Mouse (Mus musculus): ENCODE measurements around the gene Arhgef3. TPM values are rescaled to one million over a fixed set of nuclear protein-coding genes. Genes with fewer than 3 reads are reported as not detected.
A peak's percentile ranks its signal among the peaks of the same experiment; 100 is the strongest.

The Arhgef3 gene
- polyA plus RNA-seq, 1 experiment from 2014 or later: 26.6 TPM

- Histone ChIP-seq H3K27me3 (no peaks in the 10 kb centered on the region; the same call in 1 of the 2 replicates), H3K4me1 (replicated peaks) (peaks cover 56% of the 10 kb centered on the region), H3K9me3 (0 out of 2 replicates have a peak, but pooled peaks cover 3% of the 10 kb centered on the region), H3K4me2 (no peak overlapping the region), H3K9ac (replicated peaks) (no peak overlapping the region), H3K27ac (no peak overlapping the region), H3K4me3 (replicated peaks) (no peak overlapping the region), H3K36me3 (peaks cover 3% of the 10 kb centered on the region; the same call in 1 of the 2 replicates)
- 98% methylated on average over 4 of the region's 4 CpGs for WGBS
- no peak for ATAC-seq (ENCODE audit: insufficient number of reproducible peaks, insufficient read depth, low FRiP score, low TSS enrichment, low read depth)
Measured at GRCm38 (mm10) chr14:27348656-27349055, 234.0 kb downstream of the Arhgef3 start.

GRCm38 (mm10) chr14:27349120-27349519, 234.4 kb downstream of the Arhgef3 start:
- no peak overlapping the region for H3K9ac ChIP-seq (replicated peaks)
- no peak overlapping the region for H3K4me3 ChIP-seq (replicated peaks)
- H3K4me1 ChIP-seq (replicated peaks): peaks cover 60% of the 10 kb centered on the region
- H3K27me3 ChIP-seq: no peaks in the 10 kb centered on the region; the same call in 1 of the 2 replicates
- WGBS: 85% methylated on average over 3 of the region's 3 CpGs
- peaks cover 7% of the 10 kb centered on the region; the same call in 1 of the 2 replicates for H3K36me3 ChIP-seq
- 0 out of 2 replicates have a peak, but pooled peaks cover 1% of the 10 kb centered on the region for H3K9me3 ChIP-seq
- H3K4me2 ChIP-seq: no peak overlapping the region
- no peak overlapping the region for H3K27ac ChIP-seq
- ATAC-seq (ENCODE audit: insufficient number of reproducible peaks, insufficient read depth, low FRiP score, low TSS enrichment, low read depth): no peak

GRCm38 (mm10) chr14:27349828-27350729, 235.4 kb downstream of the Arhgef3 start:
- H3K4me2 ChIP-seq: no peak overlapping the region
- no peaks in the 10 kb centered on the region; the same call in 1 of the 2 replicates for H3K27me3 ChIP-seq
- peaks cover 8% of the 10 kb centered on the region; the same call in 1 of the 2 replicates for H3K36me3 ChIP-seq
- peaks cover 55% of the 10 kb centered on the region for H3K4me1 ChIP-seq (replicated peaks)
- no peaks in the 10 kb centered on the region for H3K9me3 ChIP-seq
- peak overlapping the region; percentile 96 for H3K27ac ChIP-seq
- WGBS: 85% methylated on average over 17 of the region's 17 CpGs
- H3K9ac ChIP-seq (replicated peaks): no peak overlapping the region
- H3K4me3 ChIP-seq (replicated peaks): no peak overlapping the region
- no peak for ATAC-seq (ENCODE audit: insufficient number of reproducible peaks, insufficient read depth, low FRiP score, low TSS enrichment, low read depth)

- no peak overlapping the region for H3K4me3 ChIP-seq (replicated peaks)
- H3K27me3 ChIP-seq: no peaks in the 10 kb centered on the region
- H3K4me2 ChIP-seq: peak overlapping the region; percentile 30
- no peak for ATAC-seq (ENCODE audit: insufficient number of reproducible peaks, insufficient read depth, low FRiP score, low TSS enrichment, low read depth)
- no peaks in the 10 kb centered on the region for H3K9me3 ChIP-seq
- peaks cover 60% of the 10 kb centered on the region for H3K4me1 ChIP-seq (replicated peaks)
- H3K36me3 ChIP-seq: peaks cover 8% of the 10 kb centered on the region; the same call in 1 of the 2 replicates
- peak overlapping the region; percentile 96 for H3K27ac ChIP-seq
- H3K9ac ChIP-seq (replicated peaks): no peak overlapping the region
- WGBS: 35% methylated on average over 5 of the region's 5 CpGs
Measured at GRCm38 (mm10) chr14:27351051-27351475, 236.4 kb downstream of the Arhgef3 start.

GRCm38 (mm10) chr14:27351476-27352079, 236.9 kb downstream of the Arhgef3 start:
- Histone ChIP-seq H3K4me2 (peak overlapping the region; percentile 30), H3K27me3 (no peaks in the 10 kb centered on the region), H3K4me3 (replicated peaks) (no peak overlapping the region), H3K36me3 (peaks cover 8% of the 10 kb centered on the region; the same call in 1 of the 2 replicates), H3K4me1 (replicated peaks) (peaks cover 63% of the 10 kb centered on the region), H3K9ac (replicated peaks) (no peak overlapping the region), H3K27ac (peak overlapping the region; percentile 96), H3K9me3 (no peaks in the 10 kb centered on the region)
- 16% methylated on average over 4 of the region's 4 CpGs for WGBS
- peak; percentile 89 for ATAC-seq (ENCODE audit: insufficient number of reproducible peaks, insufficient read depth, low FRiP score, low TSS enrichment, low read depth)

- peak overlapping the region; percentile 96 for H3K27ac ChIP-seq
- H3K9me3 ChIP-seq: no peaks in the 10 kb centered on the region
- H3K9ac ChIP-seq (replicated peaks): 0 out of 2 replicates have a peak overlapping the region, but pooled peaks have one; percentile 24
- H3K4me1 ChIP-seq (replicated peaks): peaks cover 59% of the 10 kb centered on the region
- no peak overlapping the region for H3K4me3 ChIP-seq (replicated peaks)
- no peaks in the 10 kb centered on the region for H3K27me3 ChIP-seq
- H3K36me3 ChIP-seq: peaks cover 5% of the 10 kb centered on the region; the same call in 1 of the 2 replicates
- no peak for ATAC-seq (ENCODE audit: insufficient number of reproducible peaks, insufficient read depth, low FRiP score, low TSS enrichment, low read depth)
- no peak overlapping the region for H3K4me2 ChIP-seq
- WGBS: 61% methylated on average over 5 of the region's 5 CpGs
Measured at GRCm38 (mm10) chr14:27352470-27352869, 237.8 kb downstream of the Arhgef3 start.

- Histone ChIP-seq H3K4me2 (no peak overlapping the region), H3K4me3 (replicated peaks) (no peak overlapping the region), H3K4me1 (replicated peaks) (peaks cover 63% of the 10 kb centered on the region), H3K36me3 (peaks cover 5% of the 10 kb centered on the region; the same call in 1 of the 2 replicates), H3K27me3 (no peaks in the 10 kb centered on the region), H3K9ac (replicated peaks) (no peak overlapping the region), H3K27ac (no peak overlapping the region), H3K9me3 (no peaks in the 10 kb centered on the region)
- ATAC-seq (ENCODE audit: insufficient number of reproducible peaks, insufficient read depth, low FRiP score, low TSS enrichment, low read depth): no peak
- 84% methylated on average over 6 of the region's 6 CpGs for WGBS
Measured at GRCm38 (mm10) chr14:27355151-27355550, 240.5 kb downstream of the Arhgef3 start.

GRCm38 (mm10) chr14:27355937-27356336, 241.2 kb downstream of the Arhgef3 start:
- peaks cover 63% of the 10 kb centered on the region for H3K4me1 ChIP-seq (replicated peaks)
- H3K36me3 ChIP-seq: peaks cover 5% of the 10 kb centered on the region; the same call in 1 of the 2 replicates
- H3K27me3 ChIP-seq: no peaks in the 10 kb centered on the region
- H3K9me3 ChIP-seq: no peaks in the 10 kb centered on the region
- no peak overlapping the region for H3K4me2 ChIP-seq
- H3K27ac ChIP-seq: no peak overlapping the region
- 81% methylated on average over 4 of the region's 4 CpGs for WGBS
- H3K4me3 ChIP-seq (replicated peaks): no peak overlapping the region
- no peak for ATAC-seq (ENCODE audit: insufficient number of reproducible peaks, insufficient read depth, low FRiP score, low TSS enrichment, low read depth)
- no peak overlapping the region for H3K9ac ChIP-seq (replicated peaks)

GRCm38 (mm10) chr14:27357139-27357538, 242.4 kb downstream of the Arhgef3 start:
- H3K4me3 ChIP-seq (replicated peaks): no peak overlapping the region
- H3K4me1 ChIP-seq (replicated peaks): peaks cover 61% of the 10 kb centered on the region
- H3K27ac ChIP-seq: no peak overlapping the region
- no peak overlapping the region for H3K9ac ChIP-seq (replicated peaks)
- no peak overlapping the region for H3K4me2 ChIP-seq
- no peaks in the 10 kb centered on the region for H3K9me3 ChIP-seq
- no peak for ATAC-seq (ENCODE audit: insufficient number of reproducible peaks, insufficient read depth, low FRiP score, low TSS enrichment, low read depth)
- peaks cover 5% of the 10 kb centered on the region; the same call in 1 of the 2 replicates for H3K36me3 ChIP-seq
- 71% methylated on average over 6 of the region's 6 CpGs for WGBS
- no peaks in the 10 kb centered on the region for H3K27me3 ChIP-seq

GRCm38 (mm10) chr14:27358202-27358601, 243.5 kb downstream of the Arhgef3 start:
- Histone ChIP-seq H3K4me3 (replicated peaks) (no peak overlapping the region), H3K9me3 (no peaks in the 10 kb centered on the region), H3K4me1 (replicated peaks) (peaks cover 58% of the 10 kb centered on the region), H3K36me3 (peaks cover 5% of the 10 kb centered on the region; the same call in 1 of the 2 replicates), H3K27me3 (no peaks in the 10 kb centered on the region), H3K9ac (replicated peaks) (no peak overlapping the region), H3K27ac (peak overlapping the region; percentile 72), H3K4me2 (no peak overlapping the region)
- 50% methylated on average over 6 of the region's 6 CpGs for WGBS
- no peak for ATAC-seq (ENCODE audit: insufficient number of reproducible peaks, insufficient read depth, low FRiP score, low TSS enrichment, low read depth)

- H3K9ac ChIP-seq (replicated peaks): 0 out of 2 replicates have a peak overlapping the region, but pooled peaks have one; percentile 14
Measured at GRCm38 (mm10) chr14:27360849-27361248, 246.2 kb downstream of the Arhgef3 start.

More at GRCm38 (mm10) chr14:27360849-27361248, 246.2 kb downstream of the Arhgef3 start:
- Histone ChIP-seq H3K4me1 (replicated peaks) (peaks cover 57% of the 10 kb centered on the region), H3K27me3 (no peaks in the 10 kb centered on the region), H3K4me3 (replicated peaks) (no peak overlapping the region), H3K4me2 (no peak overlapping the region), H3K9me3 (no peaks in the 10 kb centered on the region), H3K36me3 (no peaks in the 10 kb centered on the region; the same call in 1 of the 2 replicates), H3K27ac (peak overlapping the region; percentile 51; the same call in 1 of the 2 replicates)
- ATAC-seq (ENCODE audit: insufficient number of reproducible peaks, insufficient read depth, low FRiP score, low TSS enrichment, low read depth): no peak
- WGBS: 74% methylated on average over 7 of the region's 7 CpGs

Measured in limb, embryonic 12.5 days (tissue).